Mouse (Mus musculus): ENCODE data around the gene Foxd1.

DNA sequence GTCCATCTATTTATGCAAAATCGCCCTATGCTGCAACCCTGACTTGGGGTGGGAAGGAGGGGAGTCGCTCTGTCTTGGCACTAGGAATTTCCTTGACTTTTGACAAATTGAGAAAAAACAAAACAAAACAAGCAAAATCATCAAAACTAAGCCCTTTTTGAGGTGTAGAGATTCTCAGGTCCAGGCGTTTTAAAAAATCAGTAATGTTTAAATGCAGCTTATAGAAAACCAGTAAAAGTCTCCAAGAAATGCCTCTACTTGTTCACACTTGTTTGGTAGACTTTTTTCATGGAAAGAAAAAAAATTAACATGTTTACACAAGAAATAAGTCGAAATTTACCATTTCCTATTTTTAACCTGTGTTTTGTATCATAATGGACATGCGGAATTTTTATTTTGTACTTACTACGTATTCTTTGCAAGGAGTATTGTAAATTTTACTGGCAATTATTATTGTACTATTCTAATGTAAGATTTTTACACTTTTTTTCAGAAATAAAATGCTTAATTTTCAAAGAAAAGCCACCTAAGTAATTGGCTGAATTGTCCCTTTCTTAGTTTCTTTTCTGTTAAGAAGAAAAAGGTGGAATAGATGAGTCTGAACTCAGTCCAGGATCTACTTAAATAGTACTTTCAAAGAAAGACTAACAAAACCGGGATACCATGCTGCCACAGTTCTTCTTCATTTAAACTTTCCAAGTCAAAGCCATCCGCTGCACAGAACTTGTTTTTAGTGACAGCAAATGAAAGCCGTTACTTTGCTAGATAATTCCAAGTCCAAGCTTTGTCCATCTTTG, 2.3 kb downstream of the Foxd1 start:
- TF ChIP-seq CTCF (IDR thresholded peaks at IDR 0.05; ENCODE audit: low read depth) (no peak), EP300 (optimal IDR thresholded peaks at IDR 0.05) (no peak)

Data from stomach, postnatal 0 days (tissue).